ENCODE assay signal across 8 mouse cellular contexts in the genomic region with DNA sequence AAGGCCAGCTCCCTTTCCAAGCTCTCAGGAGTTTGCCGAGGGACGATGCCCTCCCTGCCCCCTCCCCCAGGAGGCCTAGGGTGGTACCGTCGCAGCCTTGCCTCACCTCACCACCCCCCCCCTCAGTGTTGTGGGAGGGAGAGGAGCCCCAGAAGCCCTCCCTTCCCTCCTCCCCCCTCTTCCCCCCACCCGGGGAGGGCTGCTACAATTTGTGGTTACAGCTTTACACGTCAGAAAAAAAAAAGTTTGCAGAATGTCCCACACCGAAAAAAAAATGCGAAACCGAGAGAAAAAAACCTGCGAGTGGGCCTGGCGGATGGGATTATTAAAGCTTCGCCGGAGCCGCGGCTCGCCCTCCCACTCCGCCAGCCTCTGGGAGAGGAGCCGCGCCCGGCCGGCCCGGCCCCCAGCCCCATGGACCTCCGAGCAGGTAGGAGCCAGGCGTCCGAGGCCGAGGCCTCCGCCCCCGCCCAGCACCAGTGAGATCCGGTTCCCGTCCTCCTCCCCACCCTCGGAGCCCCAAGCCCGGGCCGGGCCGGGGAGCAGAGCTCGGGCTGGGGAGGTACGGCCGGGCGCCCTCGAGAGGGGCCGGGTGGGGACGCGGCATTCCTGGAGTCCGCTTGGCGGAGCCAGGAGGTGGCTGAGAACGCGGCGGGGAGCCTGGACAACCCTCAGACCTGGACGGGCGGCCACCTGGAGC. TPM values are rescaled to one million over a fixed set of nuclear protein-coding genes. Genes with fewer than 3 reads are reported as not detected.
A peak's percentile ranks its signal among the peaks of the same experiment; 100 is the strongest.
DNase-seq lines count a peak whose midpoint lies in the region; ATAC-seq and TF ChIP-seq lines count a peak whose summit lies in the region.

Gene Clcf1 (plus strand): TSS at position 168 of the 700 bp plus-strand sequence.
Gene AC109138.7 (plus strand): TSS at position 287 of the 700 bp plus-strand sequence.

- H3K9me3 ChIP-seq in forebrain, postnatal 0 days (ENCODE audit: low read length), result no peaks in the 10 kb centered on the region
- no peaks in the 10 kb centered on the region for H3K9me3 ChIP-seq in kidney, embryonic 15.5 days (replicated peaks)

- no peak for TF ChIP-seq CTCF in forebrain, postnatal 0 days (IDR thresholded peaks at IDR 0.05; ENCODE audit: low read depth)

- H3K36me3 ChIP-seq in forebrain, postnatal 0 days (ENCODE audit: insufficient read depth), result no peaks in the 10 kb centered on the region
- no peaks in the 10 kb centered on the region for H3K36me3 ChIP-seq in kidney, embryonic 15.5 days

- H3K27ac ChIP-seq in forebrain, postnatal 0 days (ENCODE audit: low read depth, low read length), result no peak within 1 kb of the TSS
- peak within 1 kb of the TSS; percentile 94 for H3K27ac ChIP-seq in kidney, embryonic 15.5 days

- peak within 1 kb of the TSS; percentile 48 for H3K4me3 ChIP-seq in forebrain, postnatal 0 days (ENCODE audit: low read depth, low read length)
- peak within 1 kb of the TSS; percentile 66 for H3K4me3 ChIP-seq in kidney, embryonic 15.5 days (replicated peaks)

- DNase-seq in embryo, embryonic 10 days (ENCODE audit: low spot score), result peak; percentile 59
- DNase-seq in embryo, embryonic 9.5 days (ENCODE audit: extremely low spot score), result no peak
- DNase-seq in R1 (ENCODE audit: low read depth, low spot score), result peak; percentile 39
- no peak for DNase-seq in forebrain, postnatal 0 days
- peak; percentile 68 for DNase-seq in lung, postnatal 25 days (ENCODE audit: low spot score)
- peak; percentile 50 to 68 for DNase-seq in spleen, postnatal 14 days (ENCODE audit: low spot score in 2 of 2)
- DNase-seq in left cerebral cortex, adult 11 months (ENCODE audit: low spot score), result no peak

- no peaks in the 10 kb centered on the region for H3K4me1 ChIP-seq in forebrain, postnatal 0 days (ENCODE audit: insufficient read depth)
- H3K4me1 ChIP-seq in kidney, embryonic 15.5 days, result peaks cover 71% of the 10 kb centered on the region

- peak; percentile 14; the same call in 1 of the 2 replicates for ATAC-seq in forebrain, postnatal 0 days
- peak; percentile 45 for ATAC-seq in kidney, embryonic 15.5 days (replicated peaks; ENCODE audit: low FRiP score)

- WGBS in forebrain, postnatal 0 days, result 2% methylated on average over 43 of the region's 49 CpGs
- 2% methylated on average over 48 of the region's 49 CpGs for WGBS in kidney, embryonic 15.5 days

- H3K27me3 ChIP-seq in forebrain, postnatal 0 days (ENCODE audit: insufficient read depth, low read length), result peaks cover 25% of the 10 kb centered on the region
- H3K27me3 ChIP-seq in kidney, embryonic 15.5 days, result peaks cover 5% of the 10 kb centered on the region; the same call in 1 of the 2 replicates

- H3K4me2 ChIP-seq in forebrain, postnatal 0 days (ENCODE audit: low read depth), result peak within 1 kb of the TSS; percentile 90
- peak within 1 kb of the TSS; percentile 84 for H3K4me2 ChIP-seq in kidney, embryonic 15.5 days

- H3K9ac ChIP-seq in forebrain, postnatal 0 days, result peak within 1 kb of the TSS; percentile 44
- H3K9ac ChIP-seq in kidney, embryonic 15.5 days, result peak within 1 kb of the TSS; percentile 85

RNA-seq across cellular contexts. Expression of gene Clcf1, which starts in this region (rescaled TPM):
- total RNA-seq in forebrain, postnatal 0 days (2014; rRNA removed), result 0.38 and 1.2 TPM in 2 replicates
- polyA plus RNA-seq in forebrain, postnatal 0 days (2015; fragmentation: Nextera tagmentation; extraction: Ambion mirVana), result 0.29 and 0.41 TPM in 2 replicates
- 5.1 and 6.8 TPM in 2 replicates for polyA plus RNA-seq in kidney, embryonic 15.5 days (2015; fragmentation: Nextera tagmentation; extraction: Ambion mirVana)

RNA-seq across cellular contexts. Expression of gene AC109138.7, which starts in this region (rescaled TPM):
- not detected in 2 replicates for total RNA-seq in forebrain, postnatal 0 days (2014; rRNA removed)
- not detected in 2 replicates for polyA plus RNA-seq in forebrain, postnatal 0 days (2015; fragmentation: Nextera tagmentation; extraction: Ambion mirVana)
- not detected in 2 replicates for polyA plus RNA-seq in kidney, embryonic 15.5 days (2015; fragmentation: Nextera tagmentation; extraction: Ambion mirVana)

Comparison
In these comparisons a context has a peak if more than half of its experiments do, and no peak if none do; other contexts are left out.
1. DNase-seq: peak in embryo, embryonic 10 days (single experiment), R1 (single experiment), lung, postnatal 25 days (single experiment) and spleen, postnatal 14 days (2 of 2); none in embryo, embryonic 9.5 days (single experiment), forebrain, postnatal 0 days (single experiment) and left cerebral cortex, adult 11 months (single experiment).